Mouse (Mus musculus): ENCODE data around the gene B9d2. TPM values are rescaled to one million over a fixed set of nuclear protein-coding genes. Genes with fewer than 3 reads are reported as not detected.
A peak's percentile ranks its signal among the peaks of the same experiment; 100 is the strongest.

B9d2 gene
- polyA plus RNA-seq (2016; fragmentation: Nextera tagmentation; extraction: Ambion mirVana) = 34.8 and 35.7 TPM in 2 replicates

DNA sequence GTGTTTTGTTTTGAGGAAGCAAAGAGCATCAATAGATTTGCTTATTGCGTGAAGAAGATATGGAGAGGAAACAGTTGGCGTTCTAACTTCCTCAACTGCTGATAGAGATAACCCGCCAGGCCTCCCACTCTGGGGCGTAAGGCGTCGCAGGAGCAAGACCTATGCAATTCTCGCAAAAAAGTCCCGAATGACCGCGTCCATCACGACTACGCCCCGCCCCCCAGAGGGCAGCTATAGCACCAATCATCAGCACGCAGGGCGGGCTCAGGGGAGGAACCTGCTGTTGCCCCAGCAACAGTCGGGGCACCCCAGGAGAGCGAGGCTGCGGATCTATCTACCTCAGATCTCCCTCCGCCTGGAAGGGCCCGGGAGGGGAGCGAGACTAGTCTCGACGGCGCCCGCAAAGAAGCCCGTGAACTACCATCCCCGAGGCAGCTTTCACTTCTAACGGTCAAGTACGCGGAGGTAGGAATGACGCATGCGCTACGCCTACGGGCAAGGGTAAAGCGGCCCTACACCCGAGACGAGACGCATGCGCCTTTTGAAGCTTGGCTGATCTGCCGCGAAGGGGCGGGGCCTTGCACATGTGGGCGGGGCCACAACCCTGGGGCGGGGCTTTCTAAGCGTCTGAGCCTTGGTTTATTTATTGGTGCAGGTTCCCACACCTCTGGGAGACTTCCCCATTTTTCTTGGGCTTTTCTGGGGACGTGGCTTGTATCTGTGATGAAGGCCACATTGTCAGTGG lies at the start of gene B9d2:
Gene B9d2 (plus strand): TSS at position 267 of the 745 bp plus-strand sequence.
- Histone ChIP-seq H3K9me3 (no peaks in the 10 kb centered on the region), H3K4me3 (peak within 1 kb of the TSS; percentile 48), H3K9ac (peak within 1 kb of the TSS; percentile 52), H3K27me3 (replicated peaks) (peaks cover 9% of the 10 kb centered on the region), H3K27ac (peak within 1 kb of the TSS; percentile 75), H3K36me3 (no peaks in the 10 kb centered on the region), H3K4me1 (peaks cover 10% of the 10 kb centered on the region; the same call in 1 of the 2 replicates), H3K4me2 (replicated peaks) (peak within 1 kb of the TSS; percentile 57)
- WGBS = under 1% methylated on average over 46 of the region's 46 CpGs
- ATAC-seq (ENCODE audit: low FRiP score, low read depth) = peak; percentile 94

DNA sequence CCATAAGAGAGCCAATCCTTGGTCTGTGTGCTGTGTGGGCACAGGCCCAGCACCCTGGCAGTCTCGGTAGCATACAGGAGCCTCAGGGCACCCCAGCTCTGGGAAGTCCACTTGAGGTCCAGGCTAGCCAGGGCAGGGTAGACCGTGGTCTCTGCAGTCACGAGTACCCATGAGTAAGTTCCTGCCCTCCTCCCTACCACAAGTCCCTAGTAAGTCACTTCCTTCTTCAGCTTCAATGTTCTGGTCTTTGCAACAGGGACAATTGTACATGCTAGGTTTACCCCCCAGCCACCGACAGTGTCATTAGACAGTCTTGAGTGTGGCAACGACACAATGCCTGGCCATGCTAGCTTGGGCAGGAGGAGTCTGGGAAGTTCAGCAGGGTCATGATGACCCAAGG lies 47.9 kb upstream of the B9d2 start:
- H3K9me3 ChIP-seq = no peaks in the 10 kb centered on the region
- no peak overlapping the region for H3K4me2 ChIP-seq (replicated peaks)
- H3K27ac ChIP-seq = no peak overlapping the region
- 89% methylated on average over 5 of the region's 5 CpGs for WGBS
- H3K9ac ChIP-seq = no peak overlapping the region
- H3K4me3 ChIP-seq = no peak overlapping the region
- peaks cover 57% of the 10 kb centered on the region for H3K36me3 ChIP-seq
- H3K4me1 ChIP-seq = peaks cover 2% of the 10 kb centered on the region; the same call in 1 of the 2 replicates
- ATAC-seq (ENCODE audit: low FRiP score, low read depth) = no peak
- H3K27me3 ChIP-seq (replicated peaks) = peaks cover 15% of the 10 kb centered on the region

DNA sequence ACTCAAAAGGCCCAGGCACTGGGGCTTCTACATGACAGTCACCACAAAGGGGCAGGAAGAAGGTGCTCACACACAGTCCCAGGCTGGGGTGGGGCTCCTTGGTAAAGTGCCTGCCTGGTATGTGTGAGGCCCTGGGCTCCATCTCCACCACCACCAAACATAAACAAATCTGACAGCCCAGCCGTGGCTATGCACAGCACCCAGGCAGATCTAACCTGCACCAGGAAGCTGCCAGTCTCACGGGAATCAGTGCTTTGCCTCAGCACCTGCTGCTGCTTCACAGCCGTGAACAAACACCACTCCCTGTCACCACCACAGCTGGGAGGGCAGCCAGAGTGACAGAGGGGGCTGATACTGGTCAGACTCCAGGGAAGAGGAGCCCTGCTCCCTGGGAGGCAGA lies 44.2 kb upstream of the B9d2 start:
- H3K27ac ChIP-seq = no peak overlapping the region
- no peaks in the 10 kb centered on the region for H3K9me3 ChIP-seq
- H3K36me3 ChIP-seq = peaks cover 45% of the 10 kb centered on the region
- WGBS = 78% methylated on average over 3 of the region's 3 CpGs
- H3K4me1 ChIP-seq = no peaks in the 10 kb centered on the region
- H3K9ac ChIP-seq = no peak overlapping the region
- ATAC-seq (ENCODE audit: low FRiP score, low read depth) = no peak
- no peak overlapping the region for H3K4me2 ChIP-seq (replicated peaks)
- no peaks in the 10 kb centered on the region for H3K27me3 ChIP-seq (replicated peaks)
- H3K4me3 ChIP-seq = no peak overlapping the region

DNA sequence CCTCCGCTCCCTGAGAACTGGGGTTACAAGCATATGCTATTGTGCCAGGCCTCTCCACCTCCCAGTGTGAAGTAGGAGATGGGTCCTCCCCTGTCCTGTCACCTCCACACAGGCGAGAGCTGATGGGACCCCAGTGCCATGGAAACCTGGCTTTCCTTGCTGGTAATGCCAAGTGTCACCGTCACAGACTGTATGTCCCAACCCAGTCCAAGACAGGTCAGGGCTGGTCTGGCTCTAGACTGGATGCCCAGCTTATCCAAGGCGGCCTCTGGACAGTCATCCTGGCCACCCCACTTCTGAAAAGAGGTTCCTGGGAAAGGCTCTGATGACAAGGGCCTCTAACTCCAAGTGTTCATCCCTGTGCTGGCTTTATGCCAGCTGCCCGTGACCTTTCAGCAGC lies 43.5 kb upstream of the B9d2 start:
- H3K4me1 ChIP-seq = no peaks in the 10 kb centered on the region
- H3K27ac ChIP-seq = no peak overlapping the region
- ATAC-seq (ENCODE audit: low FRiP score, low read depth) = no peak; the same call in 1 of the 2 replicates
- WGBS = 94% methylated on average over 5 of the region's 5 CpGs
- H3K4me3 ChIP-seq = no peak overlapping the region
- H3K4me2 ChIP-seq (replicated peaks) = no peak overlapping the region
- H3K36me3 ChIP-seq = peaks cover 39% of the 10 kb centered on the region
- no peak overlapping the region for H3K9ac ChIP-seq
- H3K27me3 ChIP-seq (replicated peaks) = no peaks in the 10 kb centered on the region
- no peaks in the 10 kb centered on the region for H3K9me3 ChIP-seq

DNA sequence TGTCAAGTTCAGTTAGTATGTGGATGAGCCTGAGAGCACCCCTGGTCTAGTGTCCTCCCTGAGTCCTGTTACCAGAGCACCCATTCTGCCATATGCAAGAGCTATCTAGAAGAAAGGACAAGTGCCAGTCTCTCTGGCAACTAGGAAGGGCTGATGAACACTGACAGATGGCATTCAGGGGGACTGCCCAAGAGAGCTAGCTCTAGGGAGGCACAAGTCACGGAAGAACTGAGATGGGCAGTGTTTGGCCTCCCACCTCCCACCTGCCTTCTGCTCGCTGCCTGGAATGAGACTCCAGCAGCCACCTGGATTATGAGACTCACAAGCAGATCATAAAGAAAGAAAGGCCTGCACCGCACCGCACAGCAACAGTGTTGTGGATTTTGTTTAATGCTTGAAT lies 40.8 kb upstream of the B9d2 start:
- no peak overlapping the region for H3K4me3 ChIP-seq
- peaks cover 24% of the 10 kb centered on the region for H3K36me3 ChIP-seq
- no peaks in the 10 kb centered on the region for H3K27me3 ChIP-seq (replicated peaks)
- H3K27ac ChIP-seq = no peak overlapping the region
- no peaks in the 10 kb centered on the region for H3K9me3 ChIP-seq
- no peaks in the 10 kb centered on the region for H3K4me1 ChIP-seq
- no peak for ATAC-seq (ENCODE audit: low FRiP score, low read depth)
- H3K9ac ChIP-seq = no peak overlapping the region
- 95% methylated on average over 4 of the region's 4 CpGs for WGBS
- H3K4me2 ChIP-seq (replicated peaks) = no peak overlapping the region

DNA sequence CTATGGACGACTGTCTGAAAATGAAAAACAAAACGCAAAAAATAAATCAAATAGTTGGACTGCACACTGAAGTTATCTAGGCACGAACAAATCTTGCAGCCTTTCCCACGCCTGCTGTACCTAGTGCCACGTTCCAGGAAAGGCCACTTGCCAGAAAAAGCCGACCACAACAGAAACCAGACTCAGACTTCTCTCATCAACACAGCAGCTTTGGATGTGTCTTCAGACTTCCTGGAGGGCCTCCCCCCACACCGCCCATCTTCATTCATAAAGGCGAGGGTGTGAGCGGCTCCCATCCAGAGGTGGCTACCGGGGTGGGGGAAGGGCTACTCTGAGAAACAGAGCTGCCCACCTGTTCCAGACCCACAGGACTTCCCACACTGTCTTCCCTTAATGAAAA lies 36.4 kb upstream of the B9d2 start:
- Histone ChIP-seq H3K4me1 (no peaks in the 10 kb centered on the region), H3K36me3 (peaks cover 6% of the 10 kb centered on the region), H3K27ac (no peak overlapping the region), H3K9me3 (no peaks in the 10 kb centered on the region), H3K27me3 (replicated peaks) (no peaks in the 10 kb centered on the region), H3K4me2 (replicated peaks) (no peak overlapping the region), H3K9ac (no peak overlapping the region), H3K4me3 (no peak overlapping the region)
- ATAC-seq (ENCODE audit: low FRiP score, low read depth) = no peak
- 85% methylated on average over 10 of the region's 10 CpGs for WGBS

DNA sequence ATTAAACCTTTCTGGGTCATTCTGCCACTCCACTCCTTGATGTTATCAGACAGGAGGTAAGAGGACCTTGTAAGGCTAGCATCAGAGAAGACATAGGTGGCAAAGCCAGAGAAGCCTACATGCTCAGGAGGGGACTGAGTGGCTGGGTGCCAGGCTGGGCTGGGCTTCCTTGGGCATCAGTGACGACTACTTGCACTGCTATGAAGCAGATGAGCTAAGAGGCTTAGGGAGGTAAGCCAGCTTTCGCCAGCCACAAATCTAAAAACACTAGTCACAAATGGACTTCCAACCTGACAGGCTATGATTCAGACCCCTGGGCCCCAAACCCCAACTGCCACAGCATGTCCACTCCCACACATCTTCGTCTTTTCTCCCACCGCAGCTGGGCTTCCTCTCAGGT lies 35.9 kb upstream of the B9d2 start:
- no peaks in the 10 kb centered on the region for H3K4me1 ChIP-seq
- H3K4me3 ChIP-seq = no peak overlapping the region
- no peak overlapping the region for H3K4me2 ChIP-seq (replicated peaks)
- H3K9me3 ChIP-seq = no peaks in the 10 kb centered on the region
- no peak overlapping the region for H3K9ac ChIP-seq
- no peak overlapping the region for H3K27ac ChIP-seq
- WGBS = 87% methylated on average over 4 of the region's 4 CpGs
- no peaks in the 10 kb centered on the region for H3K27me3 ChIP-seq (replicated peaks)
- peaks cover 6% of the 10 kb centered on the region for H3K36me3 ChIP-seq
- ATAC-seq (ENCODE audit: low FRiP score, low read depth) = no peak

DNA sequence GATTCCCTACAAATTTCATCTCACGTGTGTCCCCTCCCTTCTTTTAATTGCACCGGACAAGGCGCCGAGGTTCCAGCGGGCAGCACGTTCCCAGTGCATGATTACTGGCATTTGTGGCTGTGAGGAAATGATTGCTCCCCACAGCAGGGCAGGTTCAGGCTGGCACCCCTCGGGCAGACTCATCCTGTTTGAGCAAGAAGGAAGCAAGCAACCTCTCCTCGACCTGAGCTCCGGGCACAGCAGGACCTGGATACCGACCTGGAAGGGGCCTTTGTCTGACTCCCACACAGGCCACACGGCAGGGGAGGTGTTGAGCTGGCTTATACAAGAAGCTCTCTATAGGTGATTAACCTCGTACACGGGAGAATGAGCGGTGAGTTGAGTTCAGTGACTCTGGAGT lies 35.5 kb upstream of the B9d2 start:
- H3K9me3 ChIP-seq = no peaks in the 10 kb centered on the region
- ATAC-seq (ENCODE audit: low FRiP score, low read depth) = no peak
- H3K27ac ChIP-seq = no peak overlapping the region
- H3K4me1 ChIP-seq = no peaks in the 10 kb centered on the region
- no peaks in the 10 kb centered on the region for H3K27me3 ChIP-seq (replicated peaks)
- H3K4me2 ChIP-seq (replicated peaks) = no peak overlapping the region
- no peak overlapping the region for H3K9ac ChIP-seq
- 64% methylated on average over 14 of the region's 14 CpGs for WGBS
- H3K4me3 ChIP-seq = no peak overlapping the region
- peaks cover 6% of the 10 kb centered on the region for H3K36me3 ChIP-seq

DNA sequence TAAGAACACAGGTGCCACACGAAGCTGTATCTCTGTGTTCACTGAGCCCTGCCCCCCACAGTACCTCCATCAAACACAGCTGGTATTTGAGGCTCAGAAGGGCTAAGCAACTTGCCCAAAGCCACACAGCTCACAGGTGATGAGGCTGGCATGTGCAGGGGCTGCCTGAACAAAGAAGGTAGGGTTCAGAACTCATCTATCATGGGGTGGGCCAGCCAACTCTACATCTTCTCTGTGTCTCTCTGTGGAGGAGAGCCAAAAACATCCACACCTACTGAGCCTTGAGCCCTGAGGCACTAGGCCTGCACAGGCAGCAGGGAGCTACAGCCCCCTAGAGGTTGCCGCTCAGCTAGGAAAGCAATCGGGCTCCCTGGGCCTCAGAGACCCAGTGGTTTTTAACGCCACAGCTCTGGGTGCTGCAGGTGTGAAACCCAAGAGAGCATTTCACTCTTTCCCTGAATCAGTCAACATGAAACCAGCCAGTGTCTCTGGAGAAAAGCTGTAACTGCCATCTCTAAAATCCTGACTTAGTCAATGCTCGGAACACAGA lies 32.9 kb upstream of the B9d2 start:
- Histone ChIP-seq H3K36me3 (no peaks in the 10 kb centered on the region; the same call in 1 of the 2 replicates), H3K4me2 (replicated peaks) (no peak overlapping the region), H3K27me3 (replicated peaks) (no peaks in the 10 kb centered on the region), H3K27ac (no peak overlapping the region), H3K9ac (no peak overlapping the region), H3K4me1 (no peaks in the 10 kb centered on the region), H3K4me3 (no peak overlapping the region), H3K9me3 (no peaks in the 10 kb centered on the region)
- 59% methylated on average over 5 of the region's 5 CpGs for WGBS
- no peak for ATAC-seq (ENCODE audit: low FRiP score, low read depth)

DNA sequence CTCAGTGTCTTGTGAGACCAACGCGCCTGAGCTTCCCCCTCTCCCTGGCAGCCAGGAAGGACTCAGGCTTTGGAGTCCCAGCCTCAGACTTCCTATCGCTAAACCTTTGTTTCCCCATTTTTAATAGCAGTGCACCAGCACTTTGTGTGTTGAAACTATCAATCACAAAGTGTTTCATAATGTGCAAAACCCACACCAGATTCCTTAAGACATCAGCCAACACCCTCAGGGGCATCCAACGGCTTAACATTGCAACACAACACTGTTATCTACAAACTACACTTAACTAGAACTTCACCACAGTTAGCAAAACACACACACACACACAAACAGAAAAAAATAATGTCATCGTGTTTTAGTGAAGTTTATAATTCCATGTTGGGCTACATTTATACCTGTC lies 30.7 kb upstream of the B9d2 start:
- H3K4me3 ChIP-seq = no peak overlapping the region
- WGBS = 86% methylated on average over 5 of the region's 5 CpGs

DNA sequence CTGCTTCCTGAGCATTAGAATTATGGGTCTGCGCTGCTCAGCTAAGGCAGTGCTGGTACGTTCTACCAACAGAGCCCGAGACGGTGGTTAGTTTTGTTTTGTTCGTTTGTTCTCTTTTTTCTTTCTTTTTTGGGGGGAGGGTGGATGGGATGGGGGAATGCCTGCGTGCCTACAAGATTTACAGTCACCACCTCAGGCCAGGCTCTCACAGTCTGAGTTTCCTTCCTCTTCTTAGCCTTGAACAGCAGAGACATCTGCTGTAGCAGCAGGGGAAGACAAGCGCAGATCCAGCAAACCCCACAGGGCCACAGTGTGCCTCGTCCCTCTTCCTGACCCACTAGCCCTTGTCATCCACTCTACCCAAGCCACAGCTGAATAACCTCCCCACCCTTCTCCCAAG lies 29.3 kb upstream of the B9d2 start:
- Histone ChIP-seq H3K4me2 (replicated peaks) (no peak overlapping the region), H3K27me3 (replicated peaks) (no peaks in the 10 kb centered on the region), H3K9ac (no peak overlapping the region), H3K27ac (no peak overlapping the region), H3K9me3 (no peaks in the 10 kb centered on the region), H3K4me3 (no peak overlapping the region), H3K36me3 (no peaks in the 10 kb centered on the region; the same call in 1 of the 2 replicates), H3K4me1 (no peaks in the 10 kb centered on the region)
- ATAC-seq (ENCODE audit: low FRiP score, low read depth) = no peak
- WGBS = 88% methylated on average over 8 of the region's 8 CpGs

More for the DNA sequence above, 30.7 kb upstream of the B9d2 start:
- Histone ChIP-seq H3K4me2 (replicated peaks) (no peak overlapping the region), H3K9ac (no peak overlapping the region), H3K4me1 (no peaks in the 10 kb centered on the region), H3K36me3 (no peaks in the 10 kb centered on the region; the same call in 1 of the 2 replicates), H3K27ac (no peak overlapping the region), H3K9me3 (no peaks in the 10 kb centered on the region), H3K27me3 (replicated peaks) (no peaks in the 10 kb centered on the region)
- no peak for ATAC-seq (ENCODE audit: low FRiP score, low read depth)

DNA sequence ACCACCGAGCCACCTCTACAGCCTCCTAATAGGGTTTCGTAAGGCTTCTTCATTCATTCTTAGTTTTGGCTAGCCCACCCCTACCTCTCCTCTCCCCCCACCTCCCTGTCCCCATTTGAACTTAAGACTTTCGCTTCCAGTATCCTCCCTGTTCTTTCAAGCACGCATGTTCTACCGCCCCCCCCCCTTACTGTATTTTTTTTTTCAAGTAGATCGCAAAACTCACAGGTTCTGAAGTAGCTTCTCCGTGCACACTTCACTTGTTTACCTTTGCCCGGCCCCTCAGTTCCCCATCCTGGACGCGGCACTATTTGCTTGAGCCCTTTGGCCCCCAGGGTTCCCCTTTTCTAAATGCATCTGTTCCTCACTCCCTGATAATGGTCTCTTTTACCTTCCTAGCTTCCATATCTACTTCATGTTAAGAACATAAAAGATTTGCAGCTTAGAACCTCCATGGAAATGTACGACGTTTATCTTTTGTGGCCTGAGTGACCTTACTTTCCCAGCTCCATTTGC lies 28.3 kb upstream of the B9d2 start:
- Histone ChIP-seq H3K27me3 (replicated peaks) (no peaks in the 10 kb centered on the region), H3K9me3 (no peaks in the 10 kb centered on the region), H3K27ac (no peak overlapping the region), H3K36me3 (no peaks in the 10 kb centered on the region; the same call in 1 of the 2 replicates), H3K4me1 (peaks cover under 1% of the 10 kb centered on the region; the same call in 1 of the 2 replicates), H3K4me2 (replicated peaks) (no peak overlapping the region), H3K4me3 (no peak overlapping the region), H3K9ac (no peak overlapping the region)
- no peak for ATAC-seq (ENCODE audit: low FRiP score, low read depth)
- WGBS = 92% methylated on average over 12 of the region's 12 CpGs
